ENCODE assay signal across 30 mouse cellular contexts in the genomic region with DNA sequence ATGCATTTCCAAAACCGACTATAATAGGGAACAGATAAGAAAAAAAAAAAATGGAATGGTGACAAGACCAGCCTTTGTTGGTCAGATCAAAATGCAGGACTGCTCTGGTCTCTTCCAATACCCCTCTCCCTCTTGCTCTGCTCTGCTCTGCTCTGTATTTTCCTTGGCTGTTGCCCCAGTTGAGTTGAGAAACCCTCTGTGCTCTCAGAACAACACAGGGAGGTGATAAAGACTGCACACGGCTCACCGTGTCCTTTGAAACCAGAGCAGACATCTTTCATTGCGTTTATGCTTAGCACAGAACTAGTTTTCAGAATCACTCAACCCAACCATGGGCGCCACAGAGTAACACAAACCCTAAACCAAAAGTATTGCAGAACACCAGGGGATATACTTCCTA.
A peak's percentile ranks its signal among the peaks of the same experiment; 100 is the strongest.
DNase-seq lines count a peak whose midpoint lies in the region; ATAC-seq and TF ChIP-seq lines count a peak whose summit lies in the region.
"Had no signal": no experiment of that assay in that cellular context is flagged by ENCODE, and none has a peak within 500 bp of the region (broad histone marks: within the 10 kb centered on the region; RNA-seq: fewer than 3 reads in every experiment).

No protein-coding gene starts in this region.

- no peak overlapping the region for H3K4me3 ChIP-seq in embryonic facial prominence, embryonic 14.5 days (ENCODE audit: low read depth, low read length)
- H3K4me3 ChIP-seq in embryonic facial prominence, embryonic 10.5 days, result no peak overlapping the region
- no peak overlapping the region for H3K4me3 ChIP-seq in heart, postnatal 0 days (ENCODE audit: low read depth, low read length)
- no peak overlapping the region for H3K4me3 ChIP-seq in hindbrain, embryonic 10.5 days
- H3K4me3 ChIP-seq: embryonic facial prominence, embryonic 13.5 days; erythroblast, embryonic 14.5 days; forebrain, embryonic 12.5 days; hindbrain, embryonic 15.5 days; layer of hippocampus, adult 2 months; limb, embryonic 13.5 days had no signal

- WGBS in embryonic facial prominence, embryonic 14.5 days, result 64% methylated on average over 5 of the region's 5 CpGs
- WGBS in embryonic facial prominence, embryonic 10.5 days, result 91% methylated on average over 5 of the region's 5 CpGs
- 39% methylated on average over 5 of the region's 5 CpGs for WGBS in heart, postnatal 0 days
- 87% methylated on average over 5 of the region's 5 CpGs for WGBS in hindbrain, embryonic 10.5 days

- H3K4me1 ChIP-seq in embryonic facial prominence, embryonic 14.5 days (ENCODE audit: control insufficient read depth, insufficient read depth, low read length), result 0 out of 2 replicates have a peak, but pooled peaks cover 4% of the 10 kb centered on the region
- H3K4me1 ChIP-seq in embryonic facial prominence, embryonic 10.5 days, result no peaks in the 10 kb centered on the region
- H3K4me1 ChIP-seq in heart, postnatal 0 days (ENCODE audit: control insufficient read depth, insufficient read depth), result peaks cover 8% of the 10 kb centered on the region
- H3K4me1 ChIP-seq in hindbrain, embryonic 10.5 days (replicated peaks), result no peaks in the 10 kb centered on the region
- H3K4me1 ChIP-seq: forebrain, embryonic 12.5 days; hindbrain, embryonic 15.5 days had no signal

- no peak overlapping the region for H3K27ac ChIP-seq in embryonic facial prominence, embryonic 14.5 days (replicated peaks; ENCODE audit: low read depth, low read length)
- no peak overlapping the region for H3K27ac ChIP-seq in embryonic facial prominence, embryonic 10.5 days (replicated peaks)
- H3K27ac ChIP-seq in heart, postnatal 0 days (ENCODE audit: low read depth), result no peak overlapping the region
- H3K27ac ChIP-seq in hindbrain, embryonic 10.5 days, result no peak overlapping the region
- H3K27ac ChIP-seq: embryonic facial prominence, embryonic 13.5 days; forebrain, embryonic 12.5 days; hindbrain, embryonic 15.5 days; layer of hippocampus, adult 2 months; limb, embryonic 13.5 days had no signal

- no peak for TF ChIP-seq EP300 in heart, postnatal 0 days (IDR thresholded peaks at IDR 0.05; ENCODE audit: low read depth)

- H3K27me3 ChIP-seq in embryonic facial prominence, embryonic 14.5 days (replicated peaks; ENCODE audit: control insufficient read depth, insufficient read depth, low read length), result no peaks in the 10 kb centered on the region
- no peaks in the 10 kb centered on the region for H3K27me3 ChIP-seq in embryonic facial prominence, embryonic 10.5 days (replicated peaks; ENCODE audit: low read depth, poor library complexity, severe bottlenecking)
- no peaks in the 10 kb centered on the region for H3K27me3 ChIP-seq in heart, postnatal 0 days (ENCODE audit: control insufficient read depth, insufficient read depth, low read length)
- H3K27me3 ChIP-seq in hindbrain, embryonic 10.5 days (ENCODE audit: insufficient read depth, poor library complexity, severe bottlenecking), result no peaks in the 10 kb centered on the region
- H3K27me3 ChIP-seq: embryonic facial prominence, embryonic 13.5 days; forebrain, embryonic 12.5 days; hindbrain, embryonic 15.5 days; limb, embryonic 13.5 days had no signal

- H3K9me3 ChIP-seq in embryonic facial prominence, embryonic 14.5 days (ENCODE audit: control insufficient read depth, low read length), result no peaks in the 10 kb centered on the region
- H3K9me3 ChIP-seq in embryonic facial prominence, embryonic 10.5 days, result no peaks in the 10 kb centered on the region
- H3K9me3 ChIP-seq in heart, postnatal 0 days (replicated peaks; ENCODE audit: control insufficient read depth, low read length), result no peaks in the 10 kb centered on the region
- H3K9me3 ChIP-seq in hindbrain, embryonic 10.5 days, result no peaks in the 10 kb centered on the region
- H3K9me3 ChIP-seq: embryonic facial prominence, embryonic 13.5 days; forebrain, embryonic 12.5 days; hindbrain, embryonic 15.5 days; limb, embryonic 13.5 days had no signal

- TF ChIP-seq POLR2A in brain, embryonic 14.5 days (IDR thresholded peaks at IDR 0.05; ENCODE audit: borderline replicate concordance, extremely low read depth, insufficient read depth, insufficient read length, poor library complexity, severe bottlenecking), result no peak

- H3K4me2 ChIP-seq in embryonic facial prominence, embryonic 14.5 days (ENCODE audit: low read depth, low read length), result no peak overlapping the region
- H3K4me2 ChIP-seq in heart, postnatal 0 days (ENCODE audit: low read depth, low read length), result no peak overlapping the region
- H3K4me2 ChIP-seq: embryonic facial prominence, embryonic 13.5 days; forebrain, embryonic 12.5 days; heart, embryonic 11.5 days; hindbrain, embryonic 15.5 days; limb, embryonic 13.5 days; liver, embryonic 11.5 days; midbrain, embryonic 11.5 days had no signal

- ATAC-seq in embryonic facial prominence, embryonic 14.5 days (ENCODE audit: low read depth), result no peak
- ATAC-seq in heart, postnatal 0 days (ENCODE audit: insufficient read depth, low read depth), result no peak
- ATAC-seq: activated CD4-positive, CD25-positive, alpha-beta regulatory T cell, adult 4 months; forebrain, postnatal 0 days; inflammation-experienced regulatory T-cells, adult 6 months; midbrain, embryonic 16.5 days had no signal

- no peak overlapping the region for H3K9ac ChIP-seq in embryonic facial prominence, embryonic 14.5 days (ENCODE audit: low read depth, low read length)
- H3K9ac ChIP-seq in heart, postnatal 0 days (replicated peaks; ENCODE audit: low read depth, low read length), result no peak overlapping the region
- H3K9ac ChIP-seq: embryonic facial prominence, embryonic 13.5 days; forebrain, embryonic 12.5 days; forebrain, postnatal 0 days; hindbrain, embryonic 15.5 days; limb, embryonic 13.5 days had no signal

- no peaks in the 10 kb centered on the region for H3K36me3 ChIP-seq in embryonic facial prominence, embryonic 14.5 days (ENCODE audit: control insufficient read depth, insufficient read depth, low read length)
- no peaks in the 10 kb centered on the region; the same call in 1 of the 2 replicates for H3K36me3 ChIP-seq in embryonic facial prominence, embryonic 10.5 days (replicated peaks)
- no peaks in the 10 kb centered on the region for H3K36me3 ChIP-seq in heart, postnatal 0 days (replicated peaks; ENCODE audit: control insufficient read depth, insufficient read depth, low read length)
- H3K36me3 ChIP-seq in hindbrain, embryonic 10.5 days, result no peaks in the 10 kb centered on the region
- H3K36me3 ChIP-seq: embryonic facial prominence, embryonic 13.5 days; forebrain, embryonic 12.5 days; hindbrain, embryonic 15.5 days; limb, embryonic 13.5 days had no signal

- DNase-seq in embryonic facial prominence, embryonic 14.5 days (ENCODE audit: low spot score), result peak; percentile 29
- no peak for DNase-seq in embryonic facial prominence, embryonic 10.5 days (ENCODE audit: low spot score)
- peak; percentile 25 for DNase-seq in heart, postnatal 0 days (ENCODE audit: low spot score)
- no peak for DNase-seq in heart, postnatal 4 days
- DNase-seq in 3134 (ENCODE audit: extremely low read depth, insufficient read length, low spot score), result peak; percentile 8
- peak; percentile 24 for DNase-seq in brain, embryonic 14.5 days (ENCODE audit: low read depth)
- DNase-seq in layer of hippocampus, postnatal 14 days (ENCODE audit: low spot score in 2 of 2), result no peak
- DNase-seq in hindbrain, embryonic 10.5 days (ENCODE audit: low spot score), result no peak
- DNase-seq: adrenal gland, adult 8-10 months; cerebellum, adult 8-10 months; cerebellum, postnatal 36 days; forebrain, postnatal 0 days; kidney, adult 11 months; kidney, postnatal 36 days; right cerebral cortex, adult 18-20 months; spleen, adult 18-20 months; thymus, adult 2 months; thymus, postnatal 36 days had no signal

- no peak for TF ChIP-seq CTCF in heart, postnatal 0 days (IDR thresholded peaks at IDR 0.05; ENCODE audit: low read depth)
- TF ChIP-seq CTCF in brain, embryonic 14.5 days (IDR thresholded peaks at IDR 0.05; ENCODE audit: borderline replicate concordance, extremely low read depth, insufficient read depth, insufficient read length), result no peak

Comparison
In these comparisons a context has a peak if more than half of its experiments do, and no peak if none do; other contexts are left out.
1. DNase-seq: peak in embryonic facial prominence, embryonic 14.5 days (single experiment), heart, postnatal 0 days (single experiment), 3134 (single experiment) and brain, embryonic 14.5 days (single experiment); none in embryonic facial prominence, embryonic 10.5 days (single experiment), heart, postnatal 4 days (single experiment), layer of hippocampus, postnatal 14 days (0 of 2) and hindbrain, embryonic 10.5 days (single experiment).